Mouse (Mus musculus) midbrain, postnatal 0 days (tissue): ENCODE results near the gene Fbxl17. TPM values are rescaled to one million over a fixed set of nuclear protein-coding genes. Genes with fewer than 3 reads are reported as not detected.

Source experiments
- ATAC-seq: fragments of 200-750 bp; cut with Nextera tagmentation; 2 replicates; pipeline ENCODE4 v1.8.0; 2017; ENCODE audit warnings: moderate number of reproducible peaks, mild to moderate bottlenecking, moderate TSS enrichment, moderate library complexity; ENCODE audit not compliant: low FRiP score
- DNase-seq: peaks from one replicate; pipeline ENCODE4 v3.0.0-alpha.2; 2015; ENCODE audit warnings: low spot score
- H3K27ac ChIP-seq: fragments of 300-500 bp; sonication (generic); 2 replicates; pipeline ENCODE4 v1.5.1; 2014; ENCODE audit warnings: low read depth, mild to moderate bottlenecking, low read length, mixed read lengths
- H3K27me3 ChIP-seq: fragments of 300-500 bp; sonication (generic); 2 replicates; pipeline ENCODE4 v1.6.1; 2014; ENCODE audit warnings: low read length, control low read depth, mixed read lengths; ENCODE audit not compliant: insufficient read depth
- H3K36me3 ChIP-seq: fragments of 300-500 bp; sonication (generic); 2 replicates; pipeline ENCODE4 v1.6.1; 2014; ENCODE audit warnings: low read length, control low read depth, mixed read lengths; ENCODE audit not compliant: insufficient read depth
- H3K4me1 ChIP-seq: fragments of 300-500 bp; sonication (generic); 2 replicates; pipeline ENCODE4 v1.6.1; 2014; ENCODE audit warnings: mild to moderate bottlenecking, control low read depth, antibody characterized with exemption, low read length, mixed read lengths; ENCODE audit not compliant: insufficient read depth
- H3K4me2 ChIP-seq: fragments of 300-500 bp; sonication (generic); 2 replicates; pipeline ENCODE4 v1.6.1; 2014; ENCODE audit warnings: low read depth, mild to moderate bottlenecking, low read length, mixed read lengths; ENCODE audit not compliant: poor library complexity, severe bottlenecking
- H3K4me3 ChIP-seq: fragments of 300-500 bp; sonication (generic); 2 replicates; pipeline ENCODE4 v1.5.1; 2014; ENCODE audit warnings: low read depth, mild to moderate bottlenecking, low read length, moderate library complexity
- H3K9ac ChIP-seq: fragments of 300-500 bp; sonication (generic); replicated peaks from 2 replicates; pipeline ENCODE4 v1.6.1; 2014; ENCODE audit warnings: mild to moderate bottlenecking, low read length, moderate library complexity, mixed read lengths; ENCODE audit not compliant: poor library complexity, severe bottlenecking
- H3K9me3 ChIP-seq: fragments of 300-500 bp; sonication (generic); 2 replicates; pipeline ENCODE4 v1.6.1; 2016; ENCODE audit warnings: low read length, control low read depth
- CTCF ChIP-seq: IDR thresholded peaks from 2 replicates; pipeline ENCODE4 v1.5.1; 2016; ENCODE audit warnings: antibody characterized with exemption, mild to moderate bottlenecking
- WGBS: fragments of 180-500 bp; shearing (Covaris S2); extraction: QIAGEN DNeasy Blood & Tissue Kit; methylation state at CpG from one replicate; pipeline ENCODE4 v1.1.7; 2014; 5-methylcytosine and 5-hydroxymethylcytosine counted together
- polyA plus RNA-seq: library from polyadenylated mRNA; unstranded; fragments of >200 nt; fragmentation: Nextera tagmentation; extraction: Ambion mirVana; gene quantifications from 2 replicates; pipeline ENCODE4 v1.2.1, GENCODE M21; 2015
- total RNA-seq: library from RNA; depleted of rRNA; stranded (reverse); fragments of >200 nt; gene quantifications from 2 replicates; pipeline ENCODE4 v1.2.3, GENCODE M21; 2014

Gene Fbxl17
- total and polyA plus RNA-seq, 2 experiments from 2014 or later, result 16.6 to 39.2 TPM

DNA sequence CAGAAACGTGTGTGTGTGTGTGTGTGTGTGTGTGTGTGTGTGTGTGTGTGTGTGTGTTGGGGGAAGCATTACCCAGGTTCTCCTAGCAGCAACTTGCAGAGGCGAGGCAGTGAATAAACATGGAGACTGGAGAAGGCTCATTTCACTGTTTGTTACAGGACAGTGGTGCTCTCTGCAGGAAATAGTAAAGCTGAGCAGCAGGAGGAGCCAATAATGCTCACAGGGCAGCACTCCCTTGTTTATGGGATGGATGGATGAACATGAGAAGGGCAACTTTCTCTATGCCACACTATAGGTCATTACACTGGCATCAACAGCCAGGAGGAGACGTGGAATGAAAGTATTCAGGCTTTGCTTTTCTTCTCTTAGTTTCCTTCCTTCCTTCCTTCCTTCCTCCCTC, 264.0 kb downstream of the Fbxl17 start:
- ATAC-seq (no peak), DNase-seq (no peak)
- WGBS, result 61% methylated on average over 3 of the region's 3 CpGs
- Histone ChIP-seq H3K4me2 (no peak overlapping the region), H3K4me1 (no peaks in the 10 kb centered on the region), H3K27ac (no peak overlapping the region), H3K9me3 (no peaks in the 10 kb centered on the region), H3K36me3 (no peaks in the 10 kb centered on the region), H3K27me3 (no peaks in the 10 kb centered on the region), H3K4me3 (no peak overlapping the region), H3K9ac (no peak overlapping the region)
- TF ChIP-seq CTCF, result peak; percentile 34; the same call in 1 of the 2 replicates

DNA sequence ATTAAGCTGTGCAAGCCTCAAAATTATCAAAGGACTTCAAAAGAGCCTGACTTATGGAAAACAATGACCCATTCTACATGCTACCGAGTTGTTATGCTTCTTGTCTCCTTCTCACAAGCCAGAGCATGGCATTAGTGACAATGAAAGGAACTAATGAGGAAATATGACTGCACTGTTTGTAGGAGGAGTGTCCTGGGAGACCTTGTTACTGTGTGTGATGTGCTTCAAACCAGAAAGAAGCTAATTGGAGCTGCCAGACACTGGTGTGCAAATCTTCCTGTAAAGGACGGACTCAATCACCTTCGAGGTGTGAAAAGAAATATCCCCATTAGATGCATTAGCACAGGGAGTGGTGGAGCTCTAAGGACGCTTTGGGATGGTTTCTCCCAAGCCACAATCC, 270.7 kb downstream of the Fbxl17 start:
- DNase-seq, result peak; percentile 24
- TF ChIP-seq CTCF, result no peak
- Histone ChIP-seq H3K4me1 (no peaks in the 10 kb centered on the region), H3K4me2 (no peak overlapping the region), H3K36me3 (no peaks in the 10 kb centered on the region), H3K4me3 (no peak overlapping the region), H3K9ac (no peak overlapping the region), H3K9me3 (no peaks in the 10 kb centered on the region), H3K27me3 (no peaks in the 10 kb centered on the region), H3K27ac (no peak overlapping the region)
- ATAC-seq, result no peak
- WGBS, result 33% methylated on average over 4 of the region's 4 CpGs

DNA sequence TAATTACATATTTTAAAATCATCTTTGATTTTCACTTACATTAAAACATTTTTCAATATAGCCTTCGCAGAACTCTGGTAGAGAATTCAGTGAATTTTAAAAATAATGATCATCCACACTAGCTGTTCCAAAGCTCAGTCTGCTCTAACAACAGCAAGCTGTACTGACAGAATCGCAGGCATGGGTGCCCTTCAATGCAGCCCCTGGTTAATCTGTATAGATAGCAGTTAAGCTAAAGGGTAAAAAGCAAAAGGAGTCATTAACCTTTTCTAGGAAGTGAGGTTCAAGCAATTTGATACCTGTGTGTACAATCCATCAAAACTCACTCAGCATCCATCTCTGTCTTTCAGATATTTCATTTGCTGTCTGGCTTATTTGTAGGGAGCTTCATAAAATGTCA, 273.4 kb downstream of the Fbxl17 start:
- no peak overlapping the region for H3K4me2 ChIP-seq
- 52% methylated on average over 2 of the region's 2 CpGs for WGBS

DNA sequence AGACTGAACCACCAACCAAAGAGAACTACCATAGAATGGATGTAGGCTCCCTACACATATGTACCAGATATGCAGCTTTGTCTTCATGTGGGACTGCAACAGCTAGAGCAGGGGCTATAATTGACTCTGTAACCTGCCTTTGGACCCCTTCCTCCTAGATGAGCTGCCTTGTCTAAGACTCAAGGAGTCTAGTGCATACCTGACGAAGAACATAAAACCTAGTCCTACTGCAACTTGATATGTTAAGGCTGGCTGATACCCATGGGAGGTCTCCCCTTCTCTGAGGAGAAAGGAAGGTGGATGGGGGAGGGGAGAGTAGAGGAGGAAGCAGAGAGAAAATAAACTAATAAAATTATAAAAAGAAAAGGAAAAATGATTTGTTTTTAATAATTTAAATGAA, 273.9 kb downstream of the Fbxl17 start:
- Histone ChIP-seq H3K4me2 (no peak overlapping the region), H3K27me3 (no peaks in the 10 kb centered on the region), H3K27ac (no peak overlapping the region), H3K4me1 (no peaks in the 10 kb centered on the region), H3K9me3 (no peaks in the 10 kb centered on the region), H3K9ac (no peak overlapping the region), H3K4me3 (no peak overlapping the region), H3K36me3 (no peaks in the 10 kb centered on the region)
- DNase-seq (no peak), ATAC-seq (no peak)
- 88% methylated on average over 1 of the region's 1 CpGs for WGBS
- no peak for TF ChIP-seq CTCF

More for the DNA sequence above, 273.4 kb downstream of the Fbxl17 start:
- no peaks in the 10 kb centered on the region for H3K4me1 ChIP-seq
- no peak for TF ChIP-seq CTCF
- H3K36me3 ChIP-seq, result no peaks in the 10 kb centered on the region
- no peaks in the 10 kb centered on the region for H3K9me3 ChIP-seq
- no peak for DNase-seq
- H3K27me3 ChIP-seq, result no peaks in the 10 kb centered on the region
- no peak overlapping the region for H3K27ac ChIP-seq
- H3K9ac ChIP-seq, result no peak overlapping the region
- no peak overlapping the region for H3K4me3 ChIP-seq
- ATAC-seq, result no peak

DNA sequence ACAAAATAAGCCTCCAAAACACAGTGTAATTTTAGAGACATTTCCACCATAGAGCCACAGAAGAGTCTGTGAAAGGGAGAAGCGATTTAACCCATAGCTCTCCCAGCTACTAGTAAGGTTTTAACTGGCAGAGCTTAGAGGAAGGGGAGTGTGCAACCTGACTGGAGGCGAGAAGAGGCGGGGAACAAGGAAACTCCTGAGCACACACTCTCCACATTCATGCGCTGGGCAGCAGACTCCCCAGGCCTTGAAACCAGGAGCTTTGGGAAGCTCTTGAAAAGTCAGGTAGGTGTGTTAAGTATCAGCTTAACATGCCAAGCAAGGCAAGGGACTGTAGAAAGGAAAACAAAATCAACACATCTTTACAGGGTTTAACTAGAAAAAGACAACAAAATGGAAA, 276.1 kb downstream of the Fbxl17 start:
- H3K27me3 ChIP-seq, result no peaks in the 10 kb centered on the region
- ATAC-seq (no peak), DNase-seq (no peak)
- WGBS, result 61% methylated on average over 4 of the region's 4 CpGs
- H3K4me3 ChIP-seq, result no peak overlapping the region
- H3K4me2 ChIP-seq, result no peak overlapping the region
- H3K4me1 ChIP-seq, result no peaks in the 10 kb centered on the region
- H3K9ac ChIP-seq, result no peak overlapping the region
- H3K27ac ChIP-seq, result no peak overlapping the region
- H3K9me3 ChIP-seq, result no peaks in the 10 kb centered on the region
- TF ChIP-seq CTCF, result no peak
- no peaks in the 10 kb centered on the region for H3K36me3 ChIP-seq

DNA sequence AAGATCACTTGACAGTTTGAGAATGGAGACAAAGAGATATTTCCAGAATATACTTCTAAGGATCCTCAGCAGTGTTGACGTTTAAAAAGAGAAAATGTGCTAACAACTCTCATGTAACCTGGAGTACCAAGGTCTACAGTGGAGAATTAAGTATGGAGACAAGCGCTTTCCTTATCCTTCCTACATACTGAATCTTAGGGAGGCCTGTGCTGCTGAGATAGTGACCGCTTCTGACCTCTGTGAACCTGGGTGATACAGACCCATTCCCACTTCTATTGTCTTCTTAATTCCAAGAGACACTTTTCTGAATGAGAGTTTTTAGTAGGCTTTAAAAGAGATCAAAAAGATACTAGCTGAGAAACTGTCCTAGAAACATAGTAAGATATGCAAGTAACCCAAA, 278.2 kb downstream of the Fbxl17 start:
- 86% methylated on average over 3 of the region's 3 CpGs for WGBS
- Histone ChIP-seq H3K27ac (no peak overlapping the region), H3K4me2 (no peak overlapping the region)

More for the DNA sequence above, 278.2 kb downstream of the Fbxl17 start:
- no peak for DNase-seq
- no peak for ATAC-seq
- H3K4me1 ChIP-seq, result no peaks in the 10 kb centered on the region
- no peak overlapping the region for H3K4me3 ChIP-seq
- no peaks in the 10 kb centered on the region for H3K36me3 ChIP-seq
- TF ChIP-seq CTCF, result no peak
- H3K9ac ChIP-seq, result no peak overlapping the region
- no peaks in the 10 kb centered on the region for H3K27me3 ChIP-seq
- no peaks in the 10 kb centered on the region for H3K9me3 ChIP-seq
